Mouse (Mus musculus): Measurements from ENCODE around the gene Erbb3.

DNA sequence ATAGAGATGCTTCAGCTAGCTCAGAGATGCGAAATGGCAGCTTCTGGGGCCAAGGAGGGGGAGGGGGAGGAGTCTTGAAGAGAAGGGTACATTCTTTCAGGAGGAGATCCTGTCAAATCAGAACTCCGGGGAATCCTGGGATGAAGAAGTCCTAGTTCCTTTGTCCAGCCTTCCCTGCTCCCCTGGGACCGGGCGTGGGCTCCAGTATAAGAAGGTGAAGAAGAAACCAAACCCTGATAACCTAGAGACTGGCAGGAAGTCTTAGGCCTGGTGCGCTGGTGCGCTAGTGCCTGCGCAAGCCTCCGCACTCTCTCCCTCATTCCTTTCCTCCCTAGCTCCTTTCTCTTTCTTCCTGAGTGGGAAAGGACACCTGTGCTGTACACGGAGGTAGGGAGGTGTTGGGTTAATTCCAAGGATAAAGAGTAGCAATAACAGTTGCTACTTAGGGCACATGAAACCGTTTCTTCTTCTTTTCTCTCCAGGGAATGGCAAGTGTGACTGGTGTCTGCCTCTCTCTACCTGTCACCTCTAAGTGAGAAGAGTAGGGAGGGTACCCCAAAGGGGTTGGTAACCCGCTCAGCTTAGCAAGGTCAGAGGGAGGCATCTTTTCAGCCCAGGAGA lies 65.2 kb downstream of the Erbb3 start:
- TF ChIP-seq CTCF (IDR thresholded peaks at IDR 0.05; ENCODE audit: low read depth, low read length): no peak
- no peak for TF ChIP-seq POLR2A (IDR thresholded peaks at IDR 0.05; ENCODE audit: borderline replicate concordance, low read depth, low read length)

Data from bone marrow macrophage, adult 2 months (primary cell).